Mouse (Mus musculus): ENCODE data around the gene Slc28a2. TPM values are rescaled to one million over a fixed set of nuclear protein-coding genes. Genes with fewer than 3 reads are reported as not detected.

The Slc28a2 gene
- polyA plus RNA-seq (2012; rRNA removed): 0.06 and 0.18 TPM in 2 replicates

DNA sequence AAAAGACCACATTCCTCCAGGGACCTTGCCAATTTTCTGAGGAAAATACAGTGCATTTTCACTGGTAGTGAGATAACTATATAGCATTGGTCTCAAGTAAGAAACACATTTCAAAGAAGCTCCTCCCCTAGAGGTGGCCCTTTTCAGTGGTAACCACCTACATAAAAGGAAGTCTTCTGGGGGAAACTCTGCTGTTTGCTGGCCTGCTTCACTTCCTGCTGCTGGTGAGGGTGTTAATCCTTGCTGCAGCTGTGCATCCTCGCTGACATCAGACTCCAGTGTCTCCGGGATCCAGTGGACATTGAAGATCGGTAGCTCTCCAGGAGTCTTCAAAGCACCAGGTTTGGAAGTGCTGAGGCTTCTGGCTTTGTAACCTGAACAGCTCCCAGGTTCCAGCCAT, at the start of gene Slc28a2:
TSS of gene Slc28a2 (plus strand) at position 278 of the 400 bp plus-strand sequence.

DNA sequence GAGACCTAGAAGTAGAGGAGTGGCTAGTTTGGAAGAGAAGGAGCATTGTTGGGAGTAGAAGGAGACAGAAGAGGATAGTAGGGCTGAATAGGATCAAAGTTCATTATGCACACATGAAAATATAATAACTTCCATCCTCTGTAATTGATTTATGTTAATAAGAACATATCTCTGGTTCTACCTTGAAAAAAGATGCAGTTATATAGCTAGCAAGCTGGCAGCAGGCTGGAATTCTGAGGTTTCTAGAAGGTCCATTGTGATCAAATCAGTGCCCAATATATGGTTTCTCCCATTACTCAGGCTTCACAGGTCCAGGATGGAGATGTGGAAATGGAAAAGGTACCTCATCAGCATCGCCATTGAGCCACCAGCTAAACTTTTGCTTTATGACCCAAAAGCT, 58.4 kb downstream of the Slc28a2 start, which contains the start of gene Gm14085:
TSS of gene Gm14085 (plus strand) at position 301 of the 400 bp plus-strand sequence.

Other genes with a start within 250 kb of the Slc28a2 start
- gene Patl2, start 240.3 kb upstream of the Slc28a2 start, polyA plus RNA-seq (2012; rRNA removed): 0.04 TPM in 1 of 2 replicates, not detected in the other
- not detected in 2 replicates for gene Terb2, start 240.2 kb upstream of the Slc28a2 start, polyA plus RNA-seq (2012; rRNA removed)
- gene Sord, start 191.7 kb upstream of the Slc28a2 start, polyA plus RNA-seq (2012; rRNA removed): 12.4 and 12.8 TPM in 2 replicates
- gene Duox2, start 128.0 kb upstream of the Slc28a2 start, polyA plus RNA-seq (2012; rRNA removed): 0.07 and 0.11 TPM in 2 replicates
- gene Duoxa2, start 127.6 kb upstream of the Slc28a2 start, polyA plus RNA-seq (2012; rRNA removed): 0.05 and 0.18 TPM in 2 replicates
- 0.16 and 0.56 TPM in 2 replicates for gene Duoxa1, start 112.7 kb upstream of the Slc28a2 start, polyA plus RNA-seq (2012; rRNA removed)
- gene Duox1, start 110.8 kb upstream of the Slc28a2 start, polyA plus RNA-seq (2012; rRNA removed): 0.09 and 0.15 TPM in 2 replicates
- 77.8 and 78.5 TPM in 2 replicates for gene Shf, start 57.3 kb upstream of the Slc28a2 start, polyA plus RNA-seq (2012; rRNA removed)
- gene Gm14085, start 58.5 kb downstream of the Slc28a2 start, polyA plus RNA-seq (2012; rRNA removed): 0.01 TPM in 1 of 2 replicates, not detected in the other
- gene Gatm, start 184.8 kb downstream of the Slc28a2 start, polyA plus RNA-seq (2012; rRNA removed): 16.3 and 21.4 TPM in 2 replicates
- 0.58 and 1.2 TPM in 2 replicates for gene AA467197, start 210.5 kb downstream of the Slc28a2 start, polyA plus RNA-seq (2012; rRNA removed)